Mouse (Mus musculus): ENCODE data around the gene D17Wsu92e.
"Not testable (repeated sequence)": the region's sequence is repeated elsewhere in the genome, so short reads cannot be mapped to it uniquely, and the experiment has no call there.

The D17Wsu92e gene

DNA sequence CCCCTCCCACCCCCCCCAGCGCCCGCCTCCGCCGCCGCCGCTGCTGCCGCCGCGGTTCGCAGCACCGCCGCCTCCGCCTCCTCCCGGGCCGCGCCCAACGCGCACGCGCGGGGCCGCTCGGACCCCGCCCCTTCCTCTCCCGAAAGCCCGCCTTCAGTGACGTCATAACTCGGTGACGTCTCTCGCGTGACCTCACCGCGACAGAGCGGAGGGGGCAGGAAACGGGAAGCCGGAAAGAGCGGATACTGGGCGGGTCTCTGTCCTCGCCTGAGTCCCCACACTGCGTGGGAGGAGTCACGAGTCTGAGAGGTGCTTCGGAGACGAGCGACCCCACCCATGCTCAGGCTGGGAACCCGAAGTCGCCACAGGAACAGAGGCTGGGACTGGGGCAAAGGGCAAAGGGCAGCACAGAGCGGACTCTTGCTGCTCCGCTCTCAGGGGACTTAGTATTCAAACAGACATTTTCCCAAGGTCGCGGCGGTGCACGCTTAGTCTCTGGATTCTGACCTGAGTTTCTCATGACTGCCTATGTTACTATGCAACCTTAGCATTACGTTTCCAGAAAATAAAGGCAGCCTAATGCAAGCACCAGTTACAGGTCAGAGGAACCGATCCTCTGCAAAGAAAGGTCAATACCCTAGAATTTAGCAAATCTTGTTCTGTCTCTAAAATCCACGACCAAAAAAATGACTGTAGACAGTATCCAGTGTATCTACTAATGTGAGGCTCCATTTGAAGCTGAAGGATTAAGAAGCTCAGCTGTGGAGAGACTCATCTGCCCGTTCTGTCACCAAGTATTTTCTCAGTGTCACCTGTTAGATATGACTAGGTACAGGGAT lies at the start of gene D17Wsu92e:
TSS of gene D17Wsu92e (minus strand) at position 81 of the 839 bp plus-strand sequence.
- peak; percentile 97 to 98 for DNase-seq (ENCODE audit: low spot score in 2 of 2)

DNA sequence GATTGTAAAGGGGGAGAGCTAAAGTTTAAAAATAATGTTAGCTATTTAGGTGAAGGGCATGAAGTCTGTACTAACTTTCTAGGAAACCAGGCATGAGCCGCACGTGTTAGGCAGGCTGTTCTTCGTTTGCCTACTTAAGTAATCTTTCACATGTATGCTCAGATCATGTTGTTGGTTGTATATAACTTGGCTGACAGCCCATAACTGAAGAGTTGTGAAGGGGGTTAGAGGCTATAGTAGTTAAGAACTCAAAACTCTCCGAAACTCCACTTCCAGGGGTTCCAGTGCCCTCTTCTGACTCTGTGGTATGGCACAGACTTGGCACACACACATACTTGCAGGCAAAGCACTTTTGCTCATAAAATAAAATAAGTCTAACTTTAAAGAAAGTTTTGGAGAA lies 46.3 kb upstream of the D17Wsu92e start:
- no peak for DNase-seq (ENCODE audit: low spot score in 2 of 2)

DNA sequence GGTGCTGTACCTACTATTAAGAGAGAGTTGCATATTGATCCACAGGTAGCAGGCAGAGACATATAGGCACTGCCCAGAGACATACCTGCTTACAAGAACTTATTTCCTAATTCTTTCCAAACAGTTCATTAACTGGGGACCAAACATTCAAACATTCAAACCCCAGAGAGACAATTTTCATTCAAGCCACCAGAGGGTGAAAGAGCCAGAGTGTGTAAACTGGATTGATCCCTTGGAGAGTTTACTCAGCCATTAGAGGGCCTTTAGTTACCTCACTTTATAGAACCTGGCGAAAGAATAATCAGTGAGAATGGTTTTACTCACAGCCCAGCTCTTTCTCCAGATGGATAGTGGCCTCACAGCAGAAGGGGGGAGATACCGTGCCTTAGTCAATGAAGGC lies 45.0 kb upstream of the D17Wsu92e start:
- no peak for DNase-seq (ENCODE audit: low spot score in 2 of 2)

DNA sequence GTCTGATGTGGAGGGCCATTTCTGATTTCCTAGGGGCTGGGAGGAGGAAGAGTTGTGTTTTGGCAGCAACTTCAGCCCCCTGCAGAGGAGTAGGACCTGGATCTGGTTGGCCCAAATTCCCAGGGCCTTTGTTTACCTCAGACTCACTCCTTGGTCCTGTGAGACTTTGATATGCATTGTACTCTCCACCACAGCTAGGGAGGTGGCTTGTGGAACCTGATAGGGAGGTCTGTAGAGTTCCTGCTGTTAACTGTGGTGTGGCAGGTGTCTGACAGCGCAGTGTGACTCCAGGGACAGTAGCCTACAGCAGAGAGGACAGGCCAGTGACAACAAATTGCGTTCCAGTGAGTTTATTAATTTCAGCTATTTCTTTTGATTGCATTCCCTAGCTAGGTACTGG lies 38.7 kb upstream of the D17Wsu92e start:
- no peak for DNase-seq (ENCODE audit: low spot score in 2 of 2)

DNA sequence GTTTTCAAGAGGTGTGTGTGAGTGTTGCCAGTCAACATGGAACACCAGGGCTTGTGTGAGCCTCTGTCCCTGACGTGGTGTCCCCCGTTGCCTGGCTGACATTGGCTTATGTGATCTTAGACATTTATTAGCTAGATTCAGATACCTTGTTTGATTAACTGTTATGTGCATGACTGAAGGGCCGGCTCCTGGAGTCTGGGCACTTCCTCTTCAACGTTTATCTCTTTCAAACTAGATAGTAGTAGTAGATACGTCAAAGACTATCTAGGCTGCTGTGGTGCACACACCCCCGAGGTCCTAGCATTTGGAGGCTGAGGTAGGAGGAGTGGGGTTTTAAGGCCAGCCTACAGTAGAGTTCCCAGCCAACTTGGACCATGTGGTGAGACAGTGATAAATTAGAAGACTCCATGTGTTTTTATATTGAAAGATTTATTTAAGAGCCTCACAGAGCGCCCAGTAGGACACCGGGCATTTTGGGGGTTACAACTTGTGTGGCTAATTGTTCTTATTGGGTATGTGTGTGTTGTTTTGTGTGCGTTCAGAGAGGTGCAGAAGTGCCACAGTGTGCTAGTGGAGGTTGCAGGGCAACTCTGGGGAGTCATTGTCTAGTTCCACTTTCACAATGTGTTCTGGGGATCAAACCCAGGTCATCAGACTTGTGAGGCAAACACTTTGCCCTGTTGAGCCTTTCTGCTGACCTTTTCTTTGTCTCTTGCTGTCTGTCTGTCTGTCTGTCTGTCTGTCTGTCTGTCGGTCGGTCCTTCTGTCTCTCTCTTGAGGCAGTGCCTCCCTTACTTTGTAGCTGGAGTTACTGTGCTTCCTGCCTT lies 37.4 kb upstream of the D17Wsu92e start:
- DNase-seq (ENCODE audit: low spot score in 2 of 2), result no peak

DNA sequence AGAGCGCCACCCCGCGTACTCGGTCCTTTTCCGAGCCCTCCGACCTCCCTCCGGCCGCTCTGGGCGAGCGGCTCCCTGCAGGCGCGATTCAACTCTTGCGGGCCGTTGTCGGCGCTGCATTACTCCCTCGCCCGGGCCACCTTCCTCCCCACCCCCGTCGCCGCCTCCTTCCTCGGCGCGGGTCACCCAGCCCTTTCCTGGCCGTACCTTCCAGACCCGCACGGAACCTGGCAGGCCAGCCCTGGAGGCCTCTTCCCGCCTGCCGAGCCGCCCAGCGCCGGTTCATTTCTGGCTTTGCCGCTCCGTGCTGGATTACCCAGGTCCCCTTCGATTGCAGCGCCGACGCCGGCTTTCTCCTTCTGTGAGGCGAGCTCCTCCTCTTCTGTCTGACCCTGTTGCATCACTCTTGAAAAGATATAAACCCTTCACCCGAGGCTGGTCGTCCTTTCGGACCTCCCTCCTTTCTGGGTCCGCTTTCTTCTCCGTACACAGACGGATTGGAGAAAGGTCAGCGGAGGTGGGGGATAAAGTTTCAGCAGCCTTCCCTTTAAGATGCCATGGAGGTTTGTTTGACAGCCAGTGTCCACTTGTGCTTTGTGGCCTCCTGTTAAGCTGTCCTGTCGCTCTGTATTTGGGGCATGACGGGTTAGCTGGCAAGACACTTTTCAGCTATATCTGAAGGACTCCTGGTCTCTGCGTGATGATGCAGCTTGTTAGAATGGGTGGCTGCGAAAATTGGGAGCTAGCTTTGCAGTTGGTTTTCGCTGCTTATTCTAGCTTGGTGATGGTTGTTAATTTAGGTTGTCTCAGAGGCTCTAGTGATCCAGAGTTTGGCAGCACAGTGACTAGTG lies 36.6 kb upstream of the D17Wsu92e start:
- peak in 1 of 2 experiments; percentile 37 for DNase-seq (ENCODE audit: low spot score in 2 of 2)

DNA sequence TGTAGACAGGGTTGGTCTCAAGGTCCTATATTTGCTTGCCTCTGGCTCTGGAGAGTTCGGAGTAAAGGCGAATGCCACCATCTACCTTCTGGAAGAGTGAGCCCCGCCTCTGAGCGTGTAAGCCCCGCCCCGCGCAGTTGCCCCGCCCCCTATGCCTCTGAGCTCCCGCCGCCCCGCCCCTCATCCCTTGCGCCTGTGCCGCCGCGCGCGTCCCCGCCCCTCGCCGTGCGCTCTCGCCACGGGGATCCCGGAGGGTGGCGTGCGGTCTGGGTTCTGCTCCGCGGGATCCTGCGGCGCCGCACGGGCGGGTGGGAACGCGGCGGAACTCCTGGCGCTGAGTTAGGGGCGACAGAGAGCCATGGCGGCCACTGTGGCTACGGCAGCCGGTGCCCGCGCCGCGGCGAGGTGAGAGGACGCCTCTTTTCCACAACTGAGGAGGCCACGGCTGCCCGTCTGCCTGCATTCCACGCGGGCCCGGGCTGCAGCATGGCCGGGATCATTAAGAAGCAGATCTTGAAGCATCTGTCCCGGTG lies 35.9 kb upstream of the D17Wsu92e start, which contains the start of gene Uhrf1bp1:
TSS of gene Uhrf1bp1 (plus strand) at position 177 of the 533 bp plus-strand sequence.
- peak; percentile 67 to 69 for DNase-seq (ENCODE audit: low spot score in 2 of 2)

DNA sequence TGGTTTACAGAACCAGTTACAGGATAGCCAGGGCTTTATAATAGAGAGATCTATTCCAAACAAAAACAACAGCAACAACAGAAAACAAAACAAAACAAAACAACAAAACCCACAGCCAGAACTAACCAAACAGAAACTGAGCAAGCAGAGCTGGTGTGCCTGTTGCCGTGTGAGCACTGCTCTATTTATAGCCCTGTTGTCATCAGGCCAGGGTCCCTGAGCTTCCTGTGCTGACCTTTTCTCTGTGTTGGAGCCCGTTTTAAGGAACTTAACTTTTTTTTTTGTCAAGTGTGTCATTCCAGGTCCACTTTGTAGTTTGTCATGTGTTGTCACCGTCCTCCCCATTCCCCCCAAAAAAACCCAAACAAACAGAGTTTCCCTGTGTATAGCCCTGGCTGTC lies 30.6 kb upstream of the D17Wsu92e start:
- no peak for DNase-seq (ENCODE audit: low spot score in 2 of 2)

DNA sequence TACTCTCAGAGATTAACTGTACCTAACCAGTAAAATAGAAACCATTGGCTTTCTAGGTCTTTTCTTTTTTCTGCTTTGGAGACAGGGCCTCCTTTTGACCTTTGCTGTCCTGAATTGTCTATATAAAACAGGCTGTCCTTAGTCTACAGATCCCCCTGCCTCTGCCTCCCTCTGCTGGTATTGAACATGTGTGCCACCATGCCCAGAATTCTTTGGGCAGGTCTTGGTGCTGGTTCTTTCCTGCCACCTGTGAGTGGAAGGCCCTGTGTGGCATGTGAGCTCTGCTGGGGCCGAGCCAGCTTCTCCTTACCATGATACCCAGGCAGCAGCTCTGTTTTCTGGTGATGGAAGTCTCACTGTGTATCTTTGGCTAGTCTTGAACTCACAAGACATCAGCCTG lies 27.9 kb upstream of the D17Wsu92e start:
- DNase-seq (ENCODE audit: low spot score in 2 of 2), result no peak

DNA sequence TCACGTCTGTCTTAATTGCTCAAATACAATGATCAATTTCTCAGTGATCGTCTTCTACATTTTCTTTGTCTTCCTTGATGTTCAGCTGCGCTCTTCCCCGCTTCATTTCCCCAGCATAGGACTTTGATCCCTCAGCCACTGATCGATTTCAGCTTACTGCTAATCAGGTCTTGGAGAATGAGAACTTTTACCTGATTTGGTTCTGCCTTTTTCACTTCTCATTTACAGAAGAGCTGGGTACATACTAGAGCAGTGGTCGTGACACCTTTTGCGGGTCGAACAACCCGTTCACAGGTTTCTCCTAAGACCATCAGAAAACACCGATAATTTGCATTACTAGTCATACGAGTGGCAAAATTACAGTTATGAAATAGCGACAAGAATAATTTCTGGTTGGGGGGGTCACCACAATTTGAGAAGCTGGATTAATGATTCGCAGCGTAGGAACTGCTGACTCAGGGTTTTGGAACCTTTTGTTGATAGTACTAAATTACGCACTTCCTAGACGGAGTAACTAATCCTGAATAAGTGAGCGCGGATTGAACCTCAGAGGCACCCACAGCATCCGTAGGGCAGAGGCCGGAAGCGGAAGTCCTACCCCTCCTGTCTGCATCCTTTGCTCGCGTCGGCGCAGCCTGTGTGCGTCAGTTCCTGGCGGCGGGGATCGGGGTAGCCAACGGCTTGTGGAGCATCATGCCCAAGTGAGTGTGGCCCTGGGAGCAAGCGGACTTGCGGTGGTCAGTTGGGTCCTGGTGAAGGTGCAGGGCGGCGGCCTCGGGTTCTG lies 19.2 kb upstream of the D17Wsu92e start:
- DNase-seq (ENCODE audit: low spot score in 2 of 2), result peak; percentile 82 to 95

DNA sequence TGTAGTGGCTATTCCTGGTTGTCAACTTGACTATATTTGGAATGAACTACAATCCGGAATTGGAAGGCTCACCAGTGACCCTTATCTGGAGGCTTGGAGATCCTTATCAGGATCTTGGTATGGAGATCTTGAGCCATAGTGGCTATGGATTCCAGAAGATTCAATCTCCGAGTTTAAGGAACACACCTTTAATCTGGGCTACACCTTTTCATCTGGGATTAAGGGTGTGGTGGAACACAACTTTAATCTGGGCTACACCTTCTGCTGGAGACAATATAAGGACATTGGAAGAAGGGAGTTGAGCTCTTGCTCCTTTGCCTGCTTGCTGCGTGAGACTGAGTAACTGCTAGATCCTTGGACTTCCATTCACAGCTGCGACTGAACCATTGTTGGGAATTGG lies 17.4 kb upstream of the D17Wsu92e start, which contains the start of gene Snrpc:
TSS of gene Snrpc (plus strand) at position 301 of the 400 bp plus-strand sequence.
- not testable (repeated sequence) for DNase-seq (ENCODE audit: low spot score in 2 of 2)

DNA sequence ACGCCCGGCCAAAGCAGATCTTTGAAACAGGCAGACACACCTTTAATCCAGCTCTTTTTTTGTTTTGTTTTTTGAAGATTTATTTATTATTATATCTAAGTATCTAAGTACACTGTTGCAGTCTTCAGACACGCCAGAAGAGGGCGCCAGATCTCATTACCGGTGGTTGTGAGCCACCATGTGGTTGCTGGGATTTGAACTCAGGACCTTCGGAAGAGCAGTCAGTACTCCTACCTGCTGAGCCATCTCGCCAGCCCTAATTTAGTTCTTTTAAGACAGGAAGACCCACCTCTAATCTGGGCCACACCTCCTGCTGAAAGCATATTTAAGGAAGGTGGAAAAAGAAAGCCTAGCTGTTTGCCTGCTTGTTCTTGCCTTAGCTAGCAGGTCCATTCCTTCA lies 10.0 kb upstream of the D17Wsu92e start:
- DNase-seq (ENCODE audit: low spot score in 2 of 2), result no peak

DNA sequence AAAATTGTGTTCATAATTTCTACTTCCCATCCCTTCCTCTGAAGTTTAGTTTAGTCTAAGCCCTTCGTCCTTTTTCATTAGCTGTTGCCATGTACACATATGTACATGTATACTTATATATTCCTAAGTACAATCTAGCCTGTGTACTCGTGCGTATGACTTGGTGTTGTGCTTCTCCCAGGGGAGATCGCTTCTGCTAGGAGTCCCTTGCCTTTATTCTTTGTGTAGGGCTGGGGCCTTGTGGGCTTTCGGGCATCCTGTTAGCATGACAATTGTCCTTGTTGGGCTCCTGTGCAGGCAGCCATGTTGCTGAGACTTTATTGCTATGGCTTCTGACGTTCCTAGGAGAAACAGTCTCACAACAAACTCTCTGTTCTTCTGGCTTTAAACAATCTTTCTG lies 7.1 kb upstream of the D17Wsu92e start:
- DNase-seq (ENCODE audit: low spot score in 2 of 2), result no peak

DNA sequence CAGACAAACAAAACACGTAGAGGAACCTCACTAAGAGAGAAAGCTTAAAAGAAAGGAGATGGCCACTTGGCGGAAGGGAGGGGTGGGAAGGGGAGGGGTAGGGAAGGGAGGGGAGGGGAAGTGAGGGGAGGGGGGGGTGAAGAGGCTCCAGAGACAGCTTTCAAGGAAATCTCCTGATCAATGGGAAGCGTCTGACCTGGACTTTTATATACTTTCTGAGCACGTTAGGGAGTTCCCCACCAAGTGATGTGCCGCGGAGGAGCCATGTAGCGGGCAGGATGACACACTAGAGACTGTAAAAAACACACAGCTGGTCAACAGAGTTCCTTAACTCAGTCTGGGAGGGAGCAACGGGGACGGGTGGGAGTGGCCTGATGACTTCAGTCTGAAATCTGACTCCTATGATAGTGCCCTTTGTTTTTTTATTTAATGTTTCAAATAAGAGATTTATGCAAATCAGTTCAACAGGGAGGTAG lies 6.5 kb upstream of the D17Wsu92e start:
- DNase-seq (ENCODE audit: low spot score in 2 of 2), result no peak

DNA sequence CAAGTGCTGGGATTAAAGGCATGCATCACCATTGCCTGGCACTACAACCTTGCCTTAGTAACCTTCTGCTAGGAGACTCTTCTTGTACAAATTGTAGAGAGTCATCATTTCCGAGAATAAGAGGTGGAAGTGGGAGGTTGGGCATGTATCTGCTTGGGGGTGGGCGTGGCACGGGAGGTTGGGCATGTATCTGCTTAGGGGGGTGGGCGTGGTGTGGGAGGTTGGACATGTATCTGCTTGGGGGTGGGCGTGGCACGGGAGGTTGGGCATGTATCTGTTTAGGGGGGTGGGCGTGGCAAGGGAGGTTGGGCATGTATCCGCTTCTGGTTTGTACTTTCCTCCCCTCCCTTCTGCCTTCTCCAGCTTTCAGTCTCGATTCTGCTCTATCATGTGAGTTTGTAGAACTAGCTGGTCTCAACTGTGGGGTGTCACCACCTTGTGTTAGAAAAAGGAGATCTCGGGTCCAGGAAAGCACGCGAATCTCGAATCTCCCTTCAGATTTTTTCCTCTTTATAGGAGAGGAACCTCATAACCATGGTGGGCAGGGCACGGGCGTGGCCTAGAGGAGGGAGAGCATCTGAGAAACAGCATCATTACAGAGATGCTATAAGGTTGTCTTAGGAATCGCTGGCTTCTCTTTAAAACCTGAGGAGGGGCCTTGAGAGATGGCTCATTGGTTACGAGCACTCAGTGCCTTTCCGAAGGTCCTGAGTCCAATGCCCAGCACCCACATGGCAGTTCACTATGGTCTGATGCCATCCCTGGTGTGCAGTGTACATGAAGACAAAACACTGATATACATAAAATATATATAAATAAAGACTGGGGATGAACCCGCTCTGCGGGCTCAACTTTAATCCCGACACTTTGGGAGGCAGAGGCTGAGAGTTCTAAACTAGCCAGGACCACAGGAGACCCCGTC lies 5.8 kb upstream of the D17Wsu92e start:
- DNase-seq (ENCODE audit: low spot score in 2 of 2), result peak in 1 of 2 experiments; percentile 72

DNA sequence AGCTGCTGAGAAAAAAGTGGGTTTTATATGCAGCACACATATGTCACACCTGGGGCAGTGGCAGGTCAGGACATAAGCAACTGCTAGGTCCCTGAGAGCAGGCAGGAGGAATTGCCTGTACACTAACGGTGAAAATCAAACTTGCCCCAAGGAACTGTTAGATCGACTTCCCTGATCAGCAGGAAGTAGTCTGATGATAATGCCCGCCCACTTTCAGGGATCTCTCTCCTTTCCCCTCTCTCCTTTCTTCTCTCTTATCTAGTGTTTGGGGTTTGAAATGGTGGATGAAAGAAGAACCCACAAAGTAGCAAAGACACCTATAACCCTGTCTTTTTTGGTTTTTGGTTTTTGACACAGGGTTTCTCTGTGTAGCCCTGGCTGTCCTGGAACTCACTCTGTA lies 5.1 kb upstream of the D17Wsu92e start:
- no peak for DNase-seq (ENCODE audit: low spot score in 2 of 2)

DNA sequence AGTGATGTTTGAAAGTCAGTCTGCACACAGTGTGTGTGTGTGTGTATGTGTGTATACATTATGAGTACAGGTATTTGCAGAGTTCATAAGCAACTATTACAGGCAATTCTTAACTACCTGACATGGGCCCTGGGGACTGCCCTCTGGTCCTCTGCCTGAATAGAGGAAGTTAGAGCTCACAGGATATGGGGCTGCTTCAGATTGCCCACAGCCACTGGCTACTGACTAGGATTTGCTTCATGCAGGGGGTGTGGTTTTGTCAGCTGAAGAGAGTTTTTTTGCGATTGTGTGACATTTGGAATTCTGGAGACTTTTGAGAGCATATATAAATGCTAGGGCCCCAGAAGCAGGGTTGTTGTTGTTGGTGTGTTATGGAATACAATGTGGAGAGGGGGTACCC lies 4.5 kb upstream of the D17Wsu92e start:
- no peak for DNase-seq (ENCODE audit: low spot score in 2 of 2)

DNA sequence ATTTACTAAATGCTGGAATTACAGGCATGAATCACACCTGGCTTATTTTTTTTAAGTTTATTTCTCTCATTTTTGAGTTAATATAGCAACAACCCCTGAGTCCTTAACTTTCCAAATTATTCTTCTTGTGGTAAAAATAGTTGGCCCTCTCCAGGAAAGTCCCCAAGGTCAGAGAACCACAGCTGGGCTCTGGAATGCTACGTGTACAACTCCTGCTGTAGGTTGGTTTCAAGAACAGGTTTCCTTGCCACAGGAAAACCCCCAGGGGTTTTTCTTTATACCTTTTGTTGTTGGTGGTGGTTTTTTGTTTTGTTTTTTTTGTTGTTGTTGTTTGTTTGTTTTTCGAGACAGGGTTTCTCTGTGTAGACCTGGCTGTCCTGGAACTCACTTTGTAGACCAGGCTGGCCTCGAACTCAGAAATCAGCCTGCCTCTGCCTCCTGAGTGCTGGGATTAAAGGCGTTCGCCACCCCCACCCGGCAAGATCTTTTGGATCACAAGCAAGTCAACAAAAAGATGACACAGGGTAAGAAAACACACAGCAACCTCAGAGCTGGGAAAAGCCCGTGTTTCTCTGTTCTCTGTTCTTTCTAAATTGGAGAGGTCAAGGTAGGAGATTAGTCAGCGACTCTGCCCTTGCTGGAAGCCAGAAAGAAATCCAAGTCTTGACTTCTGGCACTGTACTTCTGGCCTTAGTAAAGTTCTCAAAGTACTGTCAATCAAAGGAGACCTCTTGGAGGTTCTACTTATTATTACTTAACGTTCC lies 2.9 kb upstream of the D17Wsu92e start:
- no peak for DNase-seq (ENCODE audit: low spot score in 2 of 2)
